Mouse (Mus musculus) CH12.LX (cell line): ENCODE results near the gene Fastkd2.

ENCODE experiments used
- CTCF ChIP-seq, 2 experiments: IDR thresholded peaks in 1 of 2; conservative IDR thresholded peaks in 1 of 2; 2 replicates each; pipeline ENCODE4 v1.5.1; 2011 to 2012; ENCODE audit warnings: low read depth in 2 of 2, low read length in 2 of 2, improper control_type of control experiment in 1 of 2, inconsistent platforms in 1 of 2, mild to moderate bottlenecking in 1 of 2, moderate library complexity in 1 of 2
- E2F4 ChIP-seq: IDR thresholded peaks from 2 replicates; pipeline ENCODE4 v1.6.1; 2011; ENCODE audit warnings: low read depth, low read length, improper control_type of control experiment; ENCODE audit not compliant: insufficient replicate concordance
- EP300 ChIP-seq: IDR thresholded peaks from 2 replicates; pipeline ENCODE4 v1.6.1; 2011; ENCODE audit warnings: low read length, improper control_type of control experiment
- GABPA ChIP-seq: IDR thresholded peaks from 2 replicates; pipeline ENCODE4 v1.6.1; 2012; ENCODE audit warnings: low read depth, low read length, improper control_type of control experiment, inconsistent platforms; ENCODE audit not compliant: insufficient replicate concordance
- KAT2A ChIP-seq: IDR thresholded peaks from 2 replicates; pipeline ENCODE4 v1.6.1; 2012; ENCODE audit warnings: low read length, improper control_type of control experiment, inconsistent platforms; ENCODE audit not compliant: insufficient replicate concordance
- MAFK ChIP-seq: IDR thresholded peaks from 2 replicates; pipeline ENCODE4 v1.6.1; 2011; ENCODE audit warnings: low read length, improper control_type of control experiment; ENCODE audit not compliant: insufficient replicate concordance
- POLR2A ChIP-seq: IDR thresholded peaks from 2 replicates; pipeline ENCODE4 v1.6.1; 2011; ENCODE audit warnings: low read depth, mild to moderate bottlenecking, improper control_type of control experiment, low read length
- SMC3 ChIP-seq: IDR thresholded peaks from 2 replicates; pipeline ENCODE4 v1.6.1; 2011; ENCODE audit warnings: low read depth, low read length, improper control_type of control experiment
- TCF12 ChIP-seq: IDR thresholded peaks from 2 replicates; pipeline ENCODE4 v1.6.1; 2014; ENCODE audit warnings: low read depth, mild to moderate bottlenecking, inconsistent platforms, low read length, improper control_type of control experiment
- USF2 ChIP-seq: conservative IDR thresholded peaks from 2 replicates; pipeline ENCODE4 v1.6.1; 2011; ENCODE audit warnings: low read depth, low read length, improper control_type of control experiment
- ZC3H11A ChIP-seq: IDR thresholded peaks from 2 replicates; pipeline ENCODE4 v1.6.1; 2012; ENCODE audit warnings: low read depth, mild to moderate bottlenecking, inconsistent platforms, low read length, improper control_type of control experiment
- ZMIZ1 ChIP-seq: IDR thresholded peaks from 2 replicates; pipeline ENCODE4 v1.6.1; 2012; ENCODE audit warnings: low read depth, mild to moderate bottlenecking, inconsistent platforms, low read length, improper control_type of control experiment
- ZNF384 ChIP-seq: IDR thresholded peaks from 2 replicates; pipeline ENCODE4 v1.6.1; 2012; ENCODE audit warnings: low read depth, low read length, improper control_type of control experiment, inconsistent platforms

DNA sequence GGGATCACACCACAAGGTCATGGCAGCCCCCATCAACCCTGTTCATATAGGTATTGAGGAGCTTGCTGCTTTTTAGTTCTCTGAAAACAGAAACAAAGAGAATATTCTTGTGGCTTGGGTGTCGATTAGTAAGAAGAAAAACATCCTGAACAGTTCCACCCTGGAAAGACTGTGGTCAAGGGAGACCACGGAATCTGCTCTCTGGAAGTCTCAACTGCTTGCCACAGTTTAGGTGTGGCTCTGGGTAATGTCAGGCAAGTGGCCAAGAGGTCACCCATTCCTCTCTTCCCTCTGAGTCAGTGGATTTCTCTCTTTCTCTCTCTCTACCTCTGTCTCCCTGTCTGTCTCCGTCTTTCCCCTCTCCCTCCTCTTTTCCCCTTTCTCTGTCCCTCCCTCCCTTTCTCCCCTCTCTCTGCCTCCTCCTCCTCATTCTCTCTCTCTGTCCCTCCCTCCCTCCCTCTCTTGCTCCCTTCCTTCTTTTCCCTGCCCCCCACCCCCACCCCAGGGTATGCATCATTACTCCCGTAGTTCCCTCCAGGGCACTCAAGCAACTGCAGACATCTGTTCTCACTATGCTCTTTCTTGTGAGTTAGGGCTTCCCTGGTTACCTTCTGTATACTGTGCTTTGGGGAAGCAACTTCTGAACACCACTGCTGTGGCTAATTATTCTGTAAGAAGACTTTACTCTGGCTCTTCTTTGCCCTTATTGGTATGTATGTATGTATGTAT is 46.7 kb downstream of the Fastkd2 start:
- no peak for TF ChIP-seq EP300
- no peak for TF ChIP-seq CTCF (conservative IDR thresholded peaks at IDR 0.05 in 1 of 2, IDR thresholded peaks at IDR 0.05 in 1 of 2; ENCODE audit: low read depth in 2 of 2, low read length in 2 of 2)
- no peak for TF ChIP-seq ZNF384
- no peak for TF ChIP-seq POLR2A
- TF ChIP-seq ZMIZ1, result no peak
- TF ChIP-seq TCF12, result no peak
- TF ChIP-seq ZC3H11A, result no peak
- TF ChIP-seq E2F4, result no peak
- no peak for TF ChIP-seq GABPA
- no peak for TF ChIP-seq SMC3
- TF ChIP-seq MAFK, result no peak
- no peak for TF ChIP-seq KAT2A
- TF ChIP-seq USF2, result no peak
